Mouse (Mus musculus) heart, embryonic 11.5 days (tissue): ENCODE measurements around the gene Sox6. TPM values are rescaled to one million over a fixed set of nuclear protein-coding genes. Genes with fewer than 3 reads are reported as not detected.
A peak's percentile ranks its signal among the peaks of the same experiment; 100 is the strongest.

Experiments
- ATAC-seq: fragments of 200-750 bp; cut with Nextera tagmentation; replicated peaks from 2 replicates; pipeline ENCODE4 v1.8.0; 2017; ENCODE audit warnings: moderate library complexity; ENCODE audit not compliant: insufficient number of reproducible peaks, low FRiP score, low TSS enrichment
- H3K27ac ChIP-seq: fragments of 300-500 bp; sonication (generic); 2 replicates; pipeline ENCODE4 v1.5.1; 2014; ENCODE audit warnings: mild to moderate bottlenecking, low read depth, low read length
- H3K27me3 ChIP-seq: fragments of 300-500 bp; sonication (generic); 2 replicates; pipeline ENCODE4 v1.6.1; 2014; ENCODE audit warnings: mild to moderate bottlenecking, low read length, mixed read lengths; ENCODE audit not compliant: control insufficient read depth, insufficient read depth
- H3K36me3 ChIP-seq: fragments of 300-500 bp; sonication (generic); 2 replicates; pipeline ENCODE4 v1.6.1; 2014; ENCODE audit warnings: mild to moderate bottlenecking, low read length, moderate library complexity, mixed read lengths; ENCODE audit not compliant: control insufficient read depth, insufficient read depth
- H3K4me1 ChIP-seq: fragments of 300-500 bp; sonication (generic); 2 replicates; pipeline ENCODE4 v1.6.1; 2014; ENCODE audit warnings: low read length; ENCODE audit not compliant: control insufficient read depth, insufficient read depth
- H3K4me2 ChIP-seq: fragments of 300-500 bp; sonication (generic); 2 replicates; pipeline ENCODE4 v1.6.1; 2014; ENCODE audit warnings: mild to moderate bottlenecking, moderate library complexity
- H3K4me3 ChIP-seq: fragments of 300-500 bp; sonication (generic); 2 replicates; pipeline ENCODE4 v1.5.1; 2014; ENCODE audit warnings: low read depth, low read length
- H3K9ac ChIP-seq: fragments of 300-500 bp; sonication (generic); 2 replicates; pipeline ENCODE4 v1.6.1; 2014; ENCODE audit warnings: mild to moderate bottlenecking, low read depth, low read length, moderate library complexity
- H3K9me3 ChIP-seq: fragments of 300-500 bp; sonication (generic); replicated peaks from 2 replicates; pipeline ENCODE4 v1.6.1; 2016; ENCODE audit warnings: low read length; ENCODE audit not compliant: control insufficient read depth
- WGBS: fragments of 180-500 bp; shearing (Covaris S2); extraction: QIAGEN DNeasy Blood & Tissue Kit; methylation state at CpG from one replicate; pipeline ENCODE4 v1.1.7; 2014; ENCODE audit not compliant: insufficient replicate concordance; 5-methylcytosine and 5-hydroxymethylcytosine counted together
- polyA plus RNA-seq: library from polyadenylated mRNA; unstranded; fragments of >200 nt; fragmentation: Nextera tagmentation; extraction: Ambion mirVana; gene quantifications from 2 replicates; pipeline ENCODE4 v1.2.1, GENCODE M21; 2014

Gene Sox6
- polyA plus RNA-seq, 1 experiment from 2014 or later = 45.1 TPM

DNA sequence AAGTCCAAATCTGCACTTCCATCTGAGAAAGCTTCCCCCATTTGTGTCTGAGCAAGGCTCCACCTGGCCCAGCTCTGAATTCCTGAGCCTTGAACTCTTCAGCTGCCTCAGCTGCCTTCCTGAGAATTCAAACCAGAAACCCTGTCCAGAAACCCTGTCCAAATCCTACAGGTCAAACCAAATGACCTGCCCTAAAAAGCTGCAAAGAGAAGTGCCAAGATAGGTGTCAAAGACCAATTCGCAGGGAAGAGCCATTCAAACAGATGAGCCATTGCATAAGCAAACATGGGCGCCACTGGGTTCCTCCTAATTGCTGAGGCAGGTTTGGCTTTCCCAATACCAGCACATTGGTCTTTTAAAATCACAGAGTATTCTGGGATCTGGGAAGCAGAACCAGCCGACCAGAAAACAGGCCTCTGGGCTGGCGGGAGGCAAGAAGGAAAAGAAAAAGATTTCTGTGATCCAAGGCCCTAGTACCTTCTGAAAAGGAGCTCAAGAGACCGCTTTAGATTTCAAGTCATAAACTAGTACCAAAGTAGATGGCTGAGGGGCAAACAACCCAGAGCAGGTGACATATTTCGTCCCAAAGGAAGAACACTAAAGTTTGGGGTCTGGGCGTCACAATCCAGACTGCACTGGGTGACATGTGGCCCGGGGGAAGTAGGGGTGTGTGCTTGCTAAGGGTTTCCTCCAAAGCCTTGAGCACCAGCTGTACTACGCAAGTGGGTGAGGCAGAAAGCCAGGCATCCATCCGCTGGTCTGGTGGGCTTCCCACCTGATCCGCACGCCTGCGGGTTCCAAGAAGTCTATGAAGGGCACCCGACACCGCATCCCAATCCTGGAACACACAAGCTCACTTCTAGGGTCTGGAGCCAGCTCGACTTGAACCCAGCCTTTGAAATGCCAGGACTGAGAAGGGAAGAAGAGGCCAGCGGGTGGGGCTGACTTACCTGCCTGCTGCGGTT, 1.7 kb downstream of the Sox6 start:
- no peak overlapping the region for H3K27ac ChIP-seq
- H3K9me3 ChIP-seq = no peaks in the 10 kb centered on the region
- ATAC-seq = no peak
- no peaks in the 10 kb centered on the region for H3K36me3 ChIP-seq
- H3K4me3 ChIP-seq = no peak overlapping the region
- H3K4me2 ChIP-seq = peak overlapping the region; percentile 97
- H3K27me3 ChIP-seq = peaks cover 30% of the 10 kb centered on the region
- WGBS = 25% methylated on average over 18 of the region's 18 CpGs
- peaks cover 7% of the 10 kb centered on the region; the same call in 1 of the 2 replicates for H3K4me1 ChIP-seq
- H3K9ac ChIP-seq = no peak overlapping the region

- ATAC-seq = no peak
- no peak overlapping the region for H3K9ac ChIP-seq
- H3K9me3 ChIP-seq = no peaks in the 10 kb centered on the region
- no peak overlapping the region for H3K4me3 ChIP-seq
- 48% methylated on average over 4 of the region's 4 CpGs for WGBS
- peaks cover 13% of the 10 kb centered on the region for H3K4me1 ChIP-seq
- no peak overlapping the region for H3K4me2 ChIP-seq
- H3K27ac ChIP-seq = no peak overlapping the region
- H3K27me3 ChIP-seq = peaks cover 30% of the 10 kb centered on the region
- no peaks in the 10 kb centered on the region for H3K36me3 ChIP-seq
These were observed 3.1 kb downstream of the Sox6 start for GRCm38 (mm10) chr7:116035504-116035903.

DNA sequence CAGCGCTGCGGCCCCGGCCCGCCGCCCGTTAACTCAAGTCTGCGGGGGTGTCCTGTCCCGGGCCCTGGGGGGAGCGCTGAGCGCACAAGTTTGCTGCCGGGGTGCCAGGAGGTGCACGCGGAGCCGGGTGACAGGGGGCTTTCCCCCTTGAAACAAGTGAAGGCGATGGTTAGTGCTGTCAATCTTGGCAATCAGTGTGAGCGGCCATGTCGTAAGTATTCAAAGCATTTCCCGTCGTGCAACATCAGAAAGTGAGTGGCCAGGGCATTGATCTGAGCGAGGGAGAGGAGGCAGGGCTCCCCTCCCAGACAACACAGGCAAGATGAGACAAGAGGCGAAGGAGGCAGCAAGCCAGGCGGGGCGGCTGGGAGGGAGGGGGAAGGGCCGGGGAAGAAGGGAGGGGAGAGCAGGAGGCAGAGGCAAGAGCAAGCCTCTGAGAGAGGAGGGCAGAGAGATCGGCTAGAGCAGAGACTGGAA, 4.3 kb downstream of the Sox6 start:
- H3K27ac ChIP-seq = peak overlapping the region; percentile 85
- peaks cover 20% of the 10 kb centered on the region for H3K4me1 ChIP-seq
- peak; percentile 20; the same call in 1 of the 2 replicates for ATAC-seq
- 1% methylated on average over 25 of the region's 25 CpGs for WGBS
- peaks cover 26% of the 10 kb centered on the region for H3K27me3 ChIP-seq
- no peaks in the 10 kb centered on the region for H3K9me3 ChIP-seq
- peak overlapping the region; percentile 84 for H3K9ac ChIP-seq
- H3K4me2 ChIP-seq = peak overlapping the region; percentile 72
- peak overlapping the region; percentile 70 for H3K4me3 ChIP-seq
- H3K36me3 ChIP-seq = no peaks in the 10 kb centered on the region

DNA sequence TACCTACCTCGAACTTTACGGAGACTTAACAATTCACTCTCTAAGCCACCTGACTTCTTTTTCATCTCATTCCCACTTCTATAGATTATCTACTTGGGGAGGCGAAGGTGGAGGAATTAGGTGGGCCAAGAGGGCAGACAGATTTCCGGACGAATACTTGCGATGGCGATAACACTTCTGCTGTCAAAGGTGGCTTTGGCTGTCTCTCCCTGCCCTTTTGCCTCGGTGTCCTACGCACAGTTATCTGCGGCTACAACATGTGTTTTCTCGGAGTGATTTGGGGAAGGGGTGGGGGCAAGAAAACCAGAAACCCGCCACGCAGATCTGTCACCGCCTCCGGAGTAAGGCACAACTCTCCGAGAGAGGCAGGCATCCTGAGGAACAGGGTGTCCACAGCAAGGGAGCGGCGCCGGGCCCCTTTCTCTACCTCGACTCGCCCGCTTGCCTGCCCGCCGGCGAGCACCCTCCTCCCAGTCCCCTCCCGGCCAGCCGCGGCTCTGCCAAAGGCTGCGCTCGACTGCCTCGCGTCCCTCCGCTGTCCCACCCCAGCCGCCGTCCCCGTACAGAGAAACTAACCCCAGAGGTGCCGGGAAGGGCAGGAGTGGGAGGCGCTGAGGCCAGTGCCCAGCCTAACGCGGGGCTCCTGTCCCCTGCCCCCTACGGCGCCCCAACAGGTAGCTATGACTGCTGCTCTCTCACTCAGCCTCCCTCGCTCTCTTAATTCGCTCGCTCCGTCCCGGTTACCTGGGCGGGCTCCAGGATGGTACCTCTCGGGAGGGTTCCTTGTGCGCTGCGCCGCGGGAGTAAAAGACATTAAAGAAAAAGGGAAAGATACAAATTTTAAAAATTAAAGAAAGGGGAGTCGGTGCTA, 5.0 kb downstream of the Sox6 start:
- H3K4me1 ChIP-seq = peaks cover 16% of the 10 kb centered on the region
- peak overlapping the region; percentile 70 for H3K4me3 ChIP-seq
- no peaks in the 10 kb centered on the region for H3K36me3 ChIP-seq
- WGBS = under 1% methylated on average over 54 of the region's 54 CpGs
- H3K27ac ChIP-seq = peak overlapping the region; percentile 85
- peak overlapping the region; percentile 84 for H3K9ac ChIP-seq
- peak overlapping the region; percentile 72 for H3K4me2 ChIP-seq
- peaks cover 24% of the 10 kb centered on the region for H3K27me3 ChIP-seq
- no peaks in the 10 kb centered on the region for H3K9me3 ChIP-seq
- peak; percentile 51; the same call in 1 of the 2 replicates for ATAC-seq

- peak overlapping the region; percentile 72 for H3K4me2 ChIP-seq
These were observed 5.8 kb downstream of the Sox6 start for GRCm38 (mm10) chr7:116032596-116033307.

GRCm38 (mm10) chr7:116031718-116032595, 6.6 kb downstream of the Sox6 start:
- WGBS = under 1% methylated on average over 65 of the region's 65 CpGs
- peaks cover 12% of the 10 kb centered on the region for H3K4me1 ChIP-seq
- peak overlapping the region; percentile 70 for H3K4me3 ChIP-seq
- peak overlapping the region; percentile 72 for H3K4me2 ChIP-seq
- H3K27me3 ChIP-seq = peaks cover 12% of the 10 kb centered on the region
- H3K27ac ChIP-seq = peak overlapping the region; percentile 86
- no peaks in the 10 kb centered on the region for H3K9me3 ChIP-seq
- no peak for ATAC-seq
- H3K36me3 ChIP-seq = no peaks in the 10 kb centered on the region
- peak overlapping the region; percentile 74 for H3K9ac ChIP-seq

More at GRCm38 (mm10) chr7:116032596-116033307, 5.8 kb downstream of the Sox6 start:
- H3K9ac ChIP-seq = peak overlapping the region; percentile 84
- peak overlapping the region; percentile 86 for H3K27ac ChIP-seq
- H3K27me3 ChIP-seq = peaks cover 18% of the 10 kb centered on the region
- no peaks in the 10 kb centered on the region for H3K9me3 ChIP-seq
- WGBS = 0% methylated on average over 11 of the region's 11 CpGs
- H3K36me3 ChIP-seq = no peaks in the 10 kb centered on the region
- no peak for ATAC-seq
- H3K4me1 ChIP-seq = peaks cover 12% of the 10 kb centered on the region
- H3K4me3 ChIP-seq = peak overlapping the region; percentile 70

DNA sequence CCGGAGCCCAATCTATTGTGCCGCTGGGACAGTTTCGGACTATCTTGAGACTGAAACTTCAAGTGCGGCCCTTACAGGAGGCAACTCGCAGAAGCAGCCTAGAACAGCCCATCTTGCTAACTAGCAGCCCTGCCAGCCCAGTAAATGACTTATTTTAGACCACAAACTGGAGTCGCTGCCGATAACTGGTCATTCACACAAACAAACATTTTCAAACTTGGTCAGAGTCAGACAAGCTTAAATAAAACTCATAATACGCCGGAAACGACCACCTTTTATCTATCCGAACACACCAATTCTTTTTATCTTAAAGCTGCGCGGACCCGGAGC, 7.2 kb downstream of the Sox6 start:
- no peak for ATAC-seq
- under 1% methylated on average over 14 of the region's 14 CpGs for WGBS

More for the DNA sequence above, 7.2 kb downstream of the Sox6 start:
- H3K27ac ChIP-seq = peak overlapping the region; percentile 86
- H3K4me3 ChIP-seq = peak overlapping the region; percentile 70
- H3K9ac ChIP-seq = peak overlapping the region; percentile 74
- H3K9me3 ChIP-seq = no peaks in the 10 kb centered on the region
- H3K27me3 ChIP-seq = peaks cover 6% of the 10 kb centered on the region
- H3K4me2 ChIP-seq = peak overlapping the region; percentile 72
- H3K4me1 ChIP-seq = peaks cover 12% of the 10 kb centered on the region
- no peaks in the 10 kb centered on the region for H3K36me3 ChIP-seq
